Mouse (Mus musculus) C2C12 (cell line): ENCODE data around the gene Vdr.

ENCODE experiments used
- CTCF ChIP-seq: IDR thresholded peaks from one replicate; pipeline ENCODE4 v1.5.1; 2011; ENCODE audit not compliant: control insufficient read depth, insufficient read depth, insufficient read length
- MYOD1 ChIP-seq: IDR thresholded peaks from one replicate; pipeline ENCODE4 v1.6.1; 2011; ENCODE audit warnings: low read depth; ENCODE audit not compliant: control insufficient read depth, insufficient read length
- USF1 ChIP-seq: IDR thresholded peaks from one replicate; pipeline ENCODE4 v1.6.1; 2011; ENCODE audit warnings: low read depth, mild to moderate bottlenecking, control low read depth, moderate library complexity

GRCm38 (mm10) chr15:97812126-97812525 is 98.3 kb downstream of the Vdr start:
- TF ChIP-seq CTCF: no peak
- TF ChIP-seq USF1: no peak
- TF ChIP-seq MYOD1: peak; percentile 55
